ENCODE assay signal across 13 mouse cellular contexts in the genomic region with DNA sequence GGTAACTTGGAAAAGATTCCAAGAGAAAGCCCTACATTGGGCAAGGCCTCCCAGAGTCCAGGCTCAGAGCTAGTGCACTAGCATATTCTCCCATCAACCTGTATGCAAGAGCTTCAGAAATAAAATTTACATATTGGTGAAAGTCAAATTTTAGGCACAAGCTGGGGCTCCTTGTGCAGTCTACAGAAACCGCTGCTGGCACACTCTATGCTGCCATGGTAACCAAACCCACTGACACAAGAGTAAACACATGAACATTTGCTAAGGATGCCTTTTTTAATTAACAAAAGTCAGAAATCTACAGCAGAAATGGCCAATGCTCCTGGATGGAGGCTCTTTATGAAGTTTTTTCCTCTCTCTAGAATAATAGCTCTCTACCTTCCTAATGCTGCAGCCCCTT.
A peak's percentile ranks its signal among the peaks of the same experiment; 100 is the strongest.
DNase-seq lines count a peak whose midpoint lies in the region.
"Had no signal": no experiment of that assay in that cellular context is flagged by ENCODE, and none has a peak within 500 bp of the region (broad histone marks: within the 10 kb centered on the region; RNA-seq: fewer than 3 reads in every experiment).

No protein-coding gene starts in this region.

- DNase-seq in left cerebral cortex, adult 11 months (ENCODE audit: low spot score), result peak; percentile 17
- DNase-seq in left cerebral cortex, postnatal 4 days, result no peak
- DNase-seq in frontal cortex, adult 2 months (ENCODE audit: extremely low spot score in 1 of 2, low spot score in 1 of 2), result peak; percentile 38
- peak; percentile 52 to 73 for DNase-seq in layer of hippocampus, adult 8-10 months (ENCODE audit: low spot score in 2 of 2)
- peak; percentile 29 to 44 for DNase-seq in right cerebral cortex, adult 2 months (ENCODE audit: low spot score in 2 of 2)
- no peak for DNase-seq in ovary, postnatal 36 days (ENCODE audit: low spot score)
- DNase-seq in urinary bladder, postnatal 4 days (ENCODE audit: low spot score in 2 of 2), result no peak
- DNase-seq in cerebellum, adult 11-12 months, result no peak
- DNase-seq: adrenal gland, postnatal 10 days; cerebellum, postnatal 10 days; kidney, adult 18-20 months; kidney, postnatal 14 days; thymus, postnatal 14 days had no signal

- intact Hi-C loops in left cerebral cortex, postnatal 4 days (cut with DNase I), result no loop called here

Comparison
In these comparisons a context has a peak if more than half of its experiments do, and no peak if none do; other contexts are left out.
1. DNase-seq: peak in left cerebral cortex, adult 11 months (single experiment), frontal cortex, adult 2 months (2 of 2), layer of hippocampus, adult 8-10 months (2 of 2) and right cerebral cortex, adult 2 months (2 of 2); none in left cerebral cortex, postnatal 4 days (single experiment), ovary, postnatal 36 days (single experiment), urinary bladder, postnatal 4 days (0 of 2) and cerebellum, adult 11-12 months (single experiment).